8 mouse cellular contexts compared by ENCODE assay signal in genomic region chr4:40702797-40703709, GRCm38 (mm10). TPM values are rescaled to one million over a fixed set of nuclear protein-coding genes. Genes with fewer than 3 reads are reported as not detected.
A peak's percentile ranks its signal among the peaks of the same experiment; 100 is the strongest.
DNase-seq lines count a peak whose midpoint lies in the region; ATAC-seq and TF ChIP-seq lines count a peak whose summit lies in the region.

TSS of gene Aptx (minus strand) at chr4:40703194.

- WGBS in hindbrain, postnatal 0 days = under 1% methylated on average over 42 of the region's 42 CpGs

- no peaks in the 10 kb centered on the region for H3K9me3 ChIP-seq in hindbrain, postnatal 0 days (ENCODE audit: low read length)

- DNase-seq in WW6 (ENCODE audit: low read depth, low spot score) = peak; percentile 84
- DNase-seq in cerebellum, postnatal 4 days (ENCODE audit: low spot score in 2 of 2) = peak; percentile 87 to 94
- peak; percentile 95 for DNase-seq in gastrocnemius, adult 2 months
- peak; percentile 98 for DNase-seq in hindbrain, postnatal 0 days (ENCODE audit: low spot score)
- DNase-seq in left cerebral cortex, adult 2 months (ENCODE audit: extremely low spot score in 1 of 2, low spot score in 2 of 2) = peak; percentile 94 to 97
- peak; percentile 97 to 99 for DNase-seq in right cerebral cortex, adult 2 months (ENCODE audit: low spot score in 2 of 2)
- peak; percentile 96 for DNase-seq in urinary bladder, postnatal 14 days (ENCODE audit: low spot score)

- H3K4me1 ChIP-seq in hindbrain, postnatal 0 days (ENCODE audit: insufficient read depth, low read length) = peaks cover 16% of the 10 kb centered on the region

- TF ChIP-seq CTCF in gastrocnemius, adult 2 months (IDR thresholded peaks at IDR 0.05) = no peak
- TF ChIP-seq CTCF in hindbrain, postnatal 0 days (IDR thresholded peaks at IDR 0.05; ENCODE audit: low read depth) = peak; percentile 52
- peak; percentile 1; the same call in 1 of the 2 replicates for TF ChIP-seq CTCF in left cerebral cortex, adult 2 months (IDR thresholded peaks at IDR 0.05)

- ATAC-seq in hindbrain, postnatal 0 days = peak; percentile 97
- ATAC-seq in megakaryocyte, adult 5-6 weeks (ENCODE audit: poor library complexity, severe bottlenecking) = peak; percentile 95

- no peaks in the 10 kb centered on the region for H3K36me3 ChIP-seq in hindbrain, postnatal 0 days (ENCODE audit: insufficient read depth, low read length)

- H3K9ac ChIP-seq in hindbrain, postnatal 0 days (replicated peaks; ENCODE audit: low read length) = peak within 1 kb of the TSS; percentile 56

- intact Hi-C loops in gastrocnemius, adult 2 months (cut with DNase I) = loop anchor here (2.0 kb wide), 1 partner anchor 18 kb away; no protein-coding TSS in a partner anchor
- intact Hi-C loops in left cerebral cortex, adult 2 months (cut with DNase I) = loop anchor here (1.0 kb wide), 1 partner anchor 19 kb away; the partner anchor contains the start of gene Dnaja1

- H3K27me3 ChIP-seq in hindbrain, postnatal 0 days (ENCODE audit: insufficient read depth, low read length) = no peaks in the 10 kb centered on the region

- H3K4me3 ChIP-seq in gastrocnemius, adult 2 months = peak within 1 kb of the TSS; percentile 71
- H3K4me3 ChIP-seq in hindbrain, postnatal 0 days (ENCODE audit: low read length) = peak within 1 kb of the TSS; percentile 70
- peak within 1 kb of the TSS; percentile 72 for H3K4me3 ChIP-seq in left cerebral cortex, adult 2 months

- H3K27ac ChIP-seq in gastrocnemius, adult 2 months = peak within 1 kb of the TSS; percentile 96
- H3K27ac ChIP-seq in hindbrain, postnatal 0 days = peak within 1 kb of the TSS; percentile 97
- H3K27ac ChIP-seq in left cerebral cortex, adult 2 months = peak within 1 kb of the TSS; percentile 97

- peak within 1 kb of the TSS; percentile 68 for H3K4me2 ChIP-seq in hindbrain, postnatal 0 days (ENCODE audit: low read depth, low read length)

RNA-seq across cellular contexts. Expression of gene Aptx, which starts in this region (rescaled TPM):
- 10 to 100 TPM; 14.2 to 15.3 TPM for total RNA-seq in gastrocnemius, adult 2 months (2021)
- total RNA-seq in hindbrain, postnatal 0 days (2014; rRNA removed) = 12.9 and 13.2 TPM in 2 replicates
- polyA plus RNA-seq in hindbrain, postnatal 0 days (2015; fragmentation: Nextera tagmentation; extraction: Ambion mirVana) = 36.0 and 38.3 TPM in 2 replicates
- 10 to 100 TPM; 30.0 to 32.2 TPM for total RNA-seq in left cerebral cortex, adult 2 months (2021)
- 10.3 and 10.4 TPM in 2 replicates for total RNA-seq in megakaryocyte, adult 5-6 weeks (2015)
- total RNA-seq in megakaryocyte, adult 5-6 weeks (2017) = 10.3 and 13.7 TPM in 2 replicates

Comparison
In these comparisons a context has a peak if more than half of its experiments do, and no peak if none do; other contexts are left out.
1. Peak in every context shown above with its lines: DNase-seq, ATAC-seq, H3K4me3 ChIP-seq and H3K27ac ChIP-seq.